Mouse (Mus musculus) thymus, adult 2 months (tissue): ENCODE results near the gene 1700029J07Rik. TPM values are rescaled to one million over a fixed set of nuclear protein-coding genes. Genes with fewer than 3 reads are reported as not detected.
A peak's percentile ranks its signal among the peaks of the same experiment; 100 is the strongest.

Experiments used
- DNase-seq: peaks from one replicate; pipeline ENCODE4 v3.0.0; 2021
- H3K27ac ChIP-seq: fragments of 200-500 bp; 2 replicates; pipeline ENCODE4 v1.5.1; 2012; ENCODE audit warnings: low read length, control low read depth; ENCODE audit not compliant: control insufficient read depth, insufficient read depth
- H3K27me3 ChIP-seq: fragments of 200-500 bp; 2 replicates; pipeline ENCODE4 v1.6.1; 2012; ENCODE audit warnings: mild to moderate bottlenecking, low read length, moderate library complexity, mixed read lengths; ENCODE audit not compliant: control insufficient read depth, insufficient read depth
- H3K36me3 ChIP-seq: fragments of 200-500 bp; 2 replicates; pipeline ENCODE4 v1.6.1; 2012; ENCODE audit warnings: mild to moderate bottlenecking, low read length, moderate library complexity; ENCODE audit not compliant: control insufficient read depth, insufficient read depth
- H3K4me1 ChIP-seq: fragments of 200-500 bp; replicated peaks from 2 replicates; pipeline ENCODE4 v1.6.1; 2012; ENCODE audit warnings: low read length; ENCODE audit not compliant: control insufficient read depth, insufficient read depth
- H3K4me3 ChIP-seq: fragments of 200-500 bp; 2 replicates; pipeline ENCODE4 v1.5.1; 2012; ENCODE audit warnings: mild to moderate bottlenecking, low read length, control low read depth, moderate library complexity; ENCODE audit not compliant: control insufficient read depth, insufficient read depth
- CTCF ChIP-seq: fragments of 200-500 bp; IDR thresholded peaks from 2 replicates; pipeline ENCODE4 v1.5.1; 2012; ENCODE audit warnings: mild to moderate bottlenecking, control low read depth, low read length, moderate library complexity, borderline replicate concordance; ENCODE audit not compliant: control insufficient read depth, poor library complexity, insufficient read depth; ENCODE audit errors: extremely low read depth
- POLR2A ChIP-seq: fragments of 200-500 bp; IDR thresholded peaks from 2 replicates; pipeline ENCODE4 v1.6.1; 2012; ENCODE audit warnings: mild to moderate bottlenecking, low read length, control low read depth, moderate library complexity; ENCODE audit not compliant: control insufficient read depth, poor library complexity, insufficient read depth; ENCODE audit errors: extremely low read depth
- WGBS: fragments of 180-500 bp; shearing (Covaris S2); methylation state at CpG from one replicate; pipeline ENCODE4 v1.1.7; 2018; 5-methylcytosine and 5-hydroxymethylcytosine counted together
- polyA plus RNA-seq: library from polyadenylated mRNA; depleted of rRNA; stranded (reverse); fragments of >200 nt; gene quantifications from 2 replicates; pipeline ENCODE4 v1.2.3, GENCODE M21; 2012

The 1700029J07Rik gene
- polyA plus RNA-seq, 1 experiment: 0.27 TPM

- Histone ChIP-seq H3K4me1 (no peaks in the 10 kb centered on the region), H3K4me3 (no peak overlapping the region), H3K36me3 (no peaks in the 10 kb centered on the region), H3K27me3 (no peaks in the 10 kb centered on the region), H3K27ac (no peak overlapping the region)
- no peak for TF ChIP-seq CTCF
- 77% methylated on average over 2 of the region's 2 CpGs for WGBS
- no peak for DNase-seq
Measured at GRCm38 (mm10) chr8:45950622-45951021, 24.4 kb downstream of the 1700029J07Rik start.

GRCm38 (mm10) chr8:45946283-45946682 is 28.8 kb downstream of the 1700029J07Rik start:
- H3K4me3 ChIP-seq: no peak overlapping the region
- 94% methylated on average over 4 of the region's 4 CpGs for WGBS
- DNase-seq: no peak

GRCm38 (mm10) chr8:45936986-45937385 is 38.1 kb downstream of the 1700029J07Rik start:
- Histone ChIP-seq H3K4me3 (no peak overlapping the region), H3K27ac (no peak overlapping the region), H3K27me3 (no peaks in the 10 kb centered on the region), H3K36me3 (no peaks in the 10 kb centered on the region), H3K4me1 (no peaks in the 10 kb centered on the region)
- DNase-seq: no peak
- TF ChIP-seq POLR2A (no peak), CTCF (no peak)
- 92% methylated on average over 9 of the region's 9 CpGs for WGBS

More at GRCm38 (mm10) chr8:45946283-45946682, 28.8 kb downstream of the 1700029J07Rik start:
- Histone ChIP-seq H3K4me1 (no peaks in the 10 kb centered on the region), H3K27me3 (no peaks in the 10 kb centered on the region), H3K27ac (no peak overlapping the region), H3K36me3 (no peaks in the 10 kb centered on the region)
- no peak for TF ChIP-seq CTCF
- no peak for TF ChIP-seq POLR2A

- TF ChIP-seq CTCF: peak; percentile 99
- TF ChIP-seq POLR2A: no peak
- WGBS: 9% methylated on average over 23 of the region's 23 CpGs
- Histone ChIP-seq H3K36me3 (no peaks in the 10 kb centered on the region), H3K27me3 (no peaks in the 10 kb centered on the region), H3K4me1 (no peaks in the 10 kb centered on the region), H3K4me3 (no peak within 1 kb of the TSS), H3K27ac (no peak within 1 kb of the TSS)
- peak; percentile 93 for DNase-seq
Measured at GRCm38 (mm10) chr8:45934582-45935014, 40.5 kb downstream of the 1700029J07Rik start, which contains the start of gene Ccdc110. Ccdc110 (plus strand) TSS chr8:45934619.

GRCm38 (mm10) chr8:45922116-45922515 is 52.9 kb downstream of the 1700029J07Rik start:
- Histone ChIP-seq H3K36me3 (no peaks in the 10 kb centered on the region), H3K4me1 (no peaks in the 10 kb centered on the region), H3K27ac (no peak overlapping the region), H3K27me3 (no peaks in the 10 kb centered on the region), H3K4me3 (no peak overlapping the region)
- no peak for TF ChIP-seq CTCF
- TF ChIP-seq POLR2A: no peak
- no peak for DNase-seq
- WGBS: 96% methylated on average over 7 of the region's 7 CpGs

- no peak for DNase-seq
- Histone ChIP-seq H3K27me3 (no peaks in the 10 kb centered on the region), H3K4me1 (no peaks in the 10 kb centered on the region), H3K4me3 (no peak overlapping the region), H3K36me3 (no peaks in the 10 kb centered on the region), H3K27ac (no peak overlapping the region)
- WGBS: 96% methylated on average over 7 of the region's 7 CpGs
- TF ChIP-seq CTCF (no peak), POLR2A (no peak)
Measured at GRCm38 (mm10) chr8:45920392-45920791, 54.7 kb downstream of the 1700029J07Rik start.

- 92% methylated on average over 15 of the region's 15 CpGs for whole genome bisulfite sequencing
- Histone ChIP-seq H3K4me1 (no peaks in the 10 kb centered on the region), H3K27me3 (no peaks in the 10 kb centered on the region), H3K27ac (no peak overlapping the region), H3K36me3 (no peaks in the 10 kb centered on the region), H3K4me3 (no peak overlapping the region)
- DNase-seq: no peak
- TF ChIP-seq CTCF (no peak), POLR2A (no peak)
Measured at GRCm38 (mm10) chr8:45918891-45919290, 56.2 kb downstream of the 1700029J07Rik start.
